Mouse (Mus musculus): ENCODE results near the gene Asb15.
A peak's percentile ranks its signal among the peaks of the same experiment; 100 is the strongest.

The Asb15 gene

DNA sequence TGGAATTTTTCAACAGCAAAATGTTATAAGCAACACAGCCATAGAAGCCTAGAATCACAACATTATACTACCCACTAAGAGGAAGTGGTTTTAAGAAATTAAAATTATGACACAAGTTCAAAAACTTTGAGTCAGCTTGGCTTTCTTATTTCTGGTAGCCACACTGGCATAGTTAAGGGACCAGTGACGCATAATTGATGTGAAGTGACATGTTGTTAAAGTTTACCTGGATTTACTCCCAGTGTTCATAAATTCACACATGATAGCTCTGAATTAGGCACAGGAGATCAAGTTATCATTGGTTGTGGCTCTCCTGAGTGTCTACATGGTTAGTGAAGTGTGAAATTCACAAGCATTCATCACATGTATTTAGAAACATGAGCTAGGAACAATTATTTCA lies 36.9 kb downstream of the Asb15 start:
- no peak for ATAC-seq (ENCODE audit: low TSS enrichment)

- ATAC-seq (ENCODE audit: low TSS enrichment), result peak; percentile 51; the same call in 1 of the 2 replicates
Measured at GRCm38 (mm10) chr6:24568963-24569362, 41.0 kb downstream of the Asb15 start.

DNA sequence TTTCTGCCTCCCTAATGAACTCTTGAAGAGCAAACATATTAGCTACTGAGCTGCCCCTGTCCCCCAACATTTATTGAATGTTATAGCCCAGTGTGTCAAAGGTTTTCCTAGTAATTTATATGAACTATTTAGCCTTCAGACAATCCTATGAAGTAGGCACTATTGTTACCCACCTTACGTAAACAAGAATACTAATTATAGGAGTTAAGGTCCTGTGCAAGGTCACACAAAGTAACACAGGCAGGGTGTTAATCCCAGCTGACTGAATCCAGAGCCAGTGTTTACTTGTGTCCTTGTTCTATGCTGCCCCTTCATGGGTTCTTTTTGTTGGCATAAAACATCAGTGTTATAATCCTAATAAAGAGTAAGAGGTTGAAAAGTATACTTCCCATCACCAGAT lies 41.8 kb downstream of the Asb15 start:
- ATAC-seq (ENCODE audit: low TSS enrichment), result no peak

- peak; percentile 36; the same call in 1 of the 2 replicates for ATAC-seq (ENCODE audit: low TSS enrichment)
Measured at GRCm38 (mm10) chr6:24570278-24570677, 42.3 kb downstream of the Asb15 start.

- ATAC-seq (ENCODE audit: low TSS enrichment), result peak; percentile 56
Measured at GRCm38 (mm10) chr6:24571126-24571525, 43.2 kb downstream of the Asb15 start.

DNA sequence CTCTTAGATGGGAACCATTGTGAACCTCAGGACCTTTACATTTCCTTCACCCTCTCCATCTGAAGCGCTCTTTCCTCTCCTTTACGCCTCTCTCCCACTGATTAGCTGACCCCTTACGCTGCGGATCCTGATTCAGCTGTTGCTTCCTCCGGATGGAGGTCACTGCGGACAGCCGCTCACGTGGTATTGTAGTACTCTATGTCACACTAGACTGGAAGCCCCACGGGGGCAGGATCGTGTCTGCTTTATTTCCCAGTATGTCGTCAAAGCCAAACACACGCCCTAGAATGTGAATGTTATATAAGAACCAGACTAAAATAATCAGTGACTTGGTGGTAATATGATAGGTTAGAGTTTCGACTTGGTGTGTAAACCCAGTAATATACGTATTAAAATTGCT lies 44.5 kb downstream of the Asb15 start:
- ATAC-seq (ENCODE audit: low TSS enrichment), result no peak

DNA sequence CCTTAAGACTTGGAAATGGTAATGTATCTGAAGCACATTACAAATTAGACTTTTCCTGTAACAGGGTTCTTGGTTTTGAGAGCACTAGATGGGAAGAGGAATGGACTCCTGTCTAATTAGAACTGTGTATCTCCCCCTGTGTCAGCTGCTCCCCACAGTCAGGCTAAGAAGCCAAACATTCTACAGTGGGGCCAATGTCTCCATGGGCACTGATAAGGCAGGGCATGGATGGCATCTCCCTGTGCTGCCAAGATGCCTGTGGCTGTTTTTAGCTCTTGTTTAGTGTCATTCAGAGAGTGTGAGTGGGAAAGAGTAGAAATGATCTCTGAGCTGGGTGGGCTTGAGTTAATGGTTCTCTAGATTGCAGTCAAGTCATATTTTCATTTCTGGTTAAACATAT lies 45.4 kb downstream of the Asb15 start:
- ATAC-seq (ENCODE audit: low TSS enrichment), result no peak

- ATAC-seq (ENCODE audit: low TSS enrichment), result no peak
Measured at GRCm38 (mm10) chr6:24583456-24583855, 55.5 kb downstream of the Asb15 start.

GRCm38 (mm10) chr6:24585431-24586310 lies 57.7 kb downstream of the Asb15 start:
- ATAC-seq (ENCODE audit: low TSS enrichment), result no peak

DNA sequence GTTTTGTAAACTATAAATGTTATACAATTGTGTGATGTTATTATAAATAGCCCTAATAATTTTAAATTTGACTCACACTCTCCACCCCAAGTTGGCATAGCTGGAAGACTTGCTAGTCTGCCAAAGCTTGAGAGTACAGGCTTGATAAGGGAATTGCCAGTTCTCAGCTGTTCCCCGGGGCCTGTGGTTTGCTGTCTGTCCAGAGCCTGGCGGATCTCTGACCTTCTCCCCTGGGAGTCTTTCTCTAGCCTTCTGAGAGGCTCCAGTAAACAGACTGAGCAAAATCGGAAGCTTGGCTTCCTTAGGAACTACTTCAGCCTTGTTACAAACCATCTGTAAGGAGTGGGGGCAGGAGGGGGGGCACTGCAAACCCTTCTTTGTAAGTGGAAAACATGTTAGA lies 58.9 kb downstream of the Asb15 start:
- ATAC-seq (ENCODE audit: low TSS enrichment), result no peak

GRCm38 (mm10) chr6:24590282-24590681 lies 62.3 kb downstream of the Asb15 start:
- no peak for ATAC-seq (ENCODE audit: low TSS enrichment)

DNA sequence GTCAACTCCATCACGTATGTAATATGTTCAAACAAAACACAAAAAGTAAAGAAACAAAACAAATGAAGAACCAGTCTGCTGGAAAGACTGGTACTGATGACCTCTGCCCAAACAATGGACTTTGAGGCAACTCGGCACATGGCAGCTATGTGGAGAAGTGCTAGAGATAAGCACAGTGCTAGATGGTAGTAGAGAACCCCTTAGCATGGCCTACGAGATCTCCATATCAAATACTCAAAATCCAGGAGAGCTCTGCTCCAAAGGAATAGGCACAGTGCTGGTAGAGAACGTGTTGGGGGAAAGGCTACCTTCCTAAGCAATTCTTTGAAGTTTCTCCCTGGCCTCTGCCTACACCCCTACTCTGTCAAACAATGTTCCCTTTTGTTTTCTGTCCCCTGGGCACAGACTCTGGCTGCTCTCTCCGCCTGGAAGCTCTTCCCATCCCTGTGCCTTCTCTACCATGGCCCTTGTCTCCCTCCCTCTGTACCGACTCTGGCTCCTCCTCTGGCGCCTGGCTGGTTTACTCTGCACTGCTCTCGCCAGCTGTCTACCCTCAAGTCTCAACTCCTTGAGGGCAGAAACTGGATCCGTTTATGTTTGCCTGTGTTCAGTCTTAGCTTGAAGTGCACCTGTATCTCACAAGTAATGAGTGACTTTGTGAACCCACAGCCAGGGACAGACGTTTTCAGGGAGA lies 63.7 kb downstream of the Asb15 start:
- no peak for ATAC-seq (ENCODE audit: low TSS enrichment)

DNA sequence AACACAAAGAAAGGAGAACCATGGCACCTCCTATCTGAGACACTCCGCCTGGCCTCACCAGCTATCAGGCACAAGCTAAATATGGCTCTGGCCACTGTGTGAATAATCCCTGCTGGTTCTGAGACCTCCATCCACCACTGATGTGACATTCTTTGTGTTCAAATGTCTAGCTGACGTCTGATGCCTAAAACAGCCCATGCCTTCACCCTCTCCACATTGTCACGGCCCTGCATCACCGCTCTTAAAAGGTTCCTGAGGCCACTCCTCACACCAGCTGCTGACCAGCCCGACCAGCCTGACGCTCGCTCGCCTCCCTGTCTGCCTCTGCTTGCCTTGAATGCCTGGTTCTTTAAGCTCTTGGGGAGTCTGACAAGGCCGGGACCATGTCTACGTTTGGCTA lies 69.6 kb downstream of the Asb15 start, which contains the start of gene Lmod2:
Gene Lmod2, plus strand, starts transcription at position 263 of the 400 bp plus-strand sequence.
- no peak for ATAC-seq (ENCODE audit: low TSS enrichment)

DNA sequence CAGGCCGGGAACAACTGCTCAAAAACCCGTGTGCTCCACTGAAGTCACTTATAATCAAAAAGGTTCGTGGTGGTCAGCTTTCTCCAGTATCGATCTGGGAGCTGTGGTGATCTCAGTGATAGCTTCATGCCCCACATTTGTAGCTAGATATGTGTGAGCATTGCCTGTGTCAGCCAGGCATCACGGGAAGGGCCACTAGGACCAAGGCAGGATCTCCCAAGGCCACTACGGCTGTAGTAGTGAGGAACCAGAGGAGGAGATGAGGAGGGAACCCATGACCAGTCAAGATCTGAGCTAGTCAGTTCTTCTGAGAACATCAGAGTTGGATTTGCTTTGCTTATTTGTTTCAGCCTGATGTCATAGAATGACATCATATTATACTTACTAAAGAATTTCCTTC lies 71.2 kb downstream of the Asb15 start:
- no peak for ATAC-seq (ENCODE audit: low TSS enrichment)

- ATAC-seq (ENCODE audit: low TSS enrichment), result no peak
Measured at GRCm38 (mm10) chr6:24599639-24600038, 71.7 kb downstream of the Asb15 start.

DNA sequence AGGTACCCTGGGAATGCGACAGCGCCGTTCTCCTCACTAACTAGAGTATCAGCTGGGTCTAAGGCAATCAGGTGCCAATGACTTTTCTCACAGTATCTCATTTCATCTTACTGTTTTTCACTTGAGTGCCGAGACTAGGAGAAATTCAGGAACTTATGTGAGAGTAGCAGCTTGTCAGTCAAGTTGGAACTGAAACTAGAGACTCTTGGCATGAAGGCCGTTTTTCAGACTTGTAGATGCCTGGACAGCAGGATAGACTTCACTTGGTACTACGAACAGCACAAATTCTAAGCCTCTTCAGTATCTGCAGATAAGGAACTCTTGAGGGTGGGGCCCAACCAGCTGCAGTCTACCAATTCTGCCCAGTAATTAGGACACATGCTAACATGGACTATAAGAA lies 72.2 kb downstream of the Asb15 start:
- ATAC-seq (ENCODE audit: low TSS enrichment), result no peak

GRCm38 (mm10) chr6:24600726-24601125 lies 72.8 kb downstream of the Asb15 start:
- ATAC-seq (ENCODE audit: low TSS enrichment), result 0 out of 2 replicates have a peak, but pooled peaks have one; percentile 47

- ATAC-seq (ENCODE audit: low TSS enrichment), result no peak
Measured at GRCm38 (mm10) chr6:24601668-24602067, 73.7 kb downstream of the Asb15 start.

DNA sequence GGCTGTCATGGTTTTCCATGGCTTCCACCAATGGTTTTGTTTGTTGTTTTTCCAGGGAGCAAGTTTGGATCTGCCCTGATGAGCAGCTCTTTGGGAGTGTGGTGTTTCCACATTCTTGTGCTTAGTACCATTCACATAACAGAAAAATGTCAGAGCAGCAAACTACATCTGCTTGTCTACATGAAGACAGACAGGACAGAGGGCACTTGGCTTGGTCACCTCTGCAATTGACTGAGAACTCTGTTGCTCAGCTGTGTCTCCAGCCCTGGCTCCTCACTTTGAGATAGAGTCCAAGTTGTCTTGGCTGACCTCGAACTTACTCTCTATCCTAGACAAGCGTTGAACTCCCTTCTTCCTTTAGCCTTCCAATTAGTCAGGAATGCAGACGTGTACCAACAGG lies 74.4 kb downstream of the Asb15 start:
- ATAC-seq (ENCODE audit: low TSS enrichment), result no peak

GRCm38 (mm10) chr6:24602993-24603392 lies 75.0 kb downstream of the Asb15 start:
- no peak for ATAC-seq (ENCODE audit: low TSS enrichment)

DNA sequence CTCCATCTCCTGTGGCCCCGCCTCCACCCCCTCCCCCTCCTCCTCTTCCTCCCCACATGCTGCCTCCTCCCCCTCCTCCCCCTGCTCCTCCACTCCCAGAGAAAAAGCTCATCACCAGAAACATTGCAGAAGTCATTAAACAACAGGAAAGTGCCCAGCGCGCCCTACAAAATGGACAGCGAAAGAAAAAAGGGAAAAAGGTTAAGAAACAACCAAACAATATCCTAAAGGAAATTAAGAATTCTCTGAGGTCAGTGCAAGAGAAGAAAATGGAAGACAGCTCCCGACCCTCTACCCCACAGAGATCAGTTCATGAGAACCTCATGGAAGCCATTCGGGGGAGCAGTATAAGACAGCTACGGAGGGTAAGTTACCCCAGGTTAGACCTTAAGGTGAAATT lies 76.3 kb downstream of the Asb15 start:
- no peak for ATAC-seq (ENCODE audit: low TSS enrichment)

DNA sequence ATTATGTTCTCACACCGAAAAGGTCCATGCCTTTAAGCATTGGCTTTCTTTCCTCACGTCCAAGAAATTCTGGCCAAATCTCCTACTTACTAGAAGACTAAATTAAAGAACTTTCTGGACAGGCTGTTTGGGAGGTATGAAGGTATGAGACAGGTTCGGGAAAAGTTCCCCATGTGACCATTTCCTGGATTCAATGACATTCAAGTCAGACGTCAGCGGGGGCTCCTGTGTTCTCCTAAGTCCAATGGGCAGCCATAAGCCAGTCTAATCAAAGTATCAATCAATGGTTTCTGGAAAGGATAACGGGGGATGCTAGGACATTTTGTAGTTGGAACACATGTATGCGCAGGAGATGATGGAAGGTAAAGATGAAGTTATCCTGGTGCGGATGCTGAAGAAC lies 77.7 kb downstream of the Asb15 start:
- ATAC-seq (ENCODE audit: low TSS enrichment), result no peak

DNA sequence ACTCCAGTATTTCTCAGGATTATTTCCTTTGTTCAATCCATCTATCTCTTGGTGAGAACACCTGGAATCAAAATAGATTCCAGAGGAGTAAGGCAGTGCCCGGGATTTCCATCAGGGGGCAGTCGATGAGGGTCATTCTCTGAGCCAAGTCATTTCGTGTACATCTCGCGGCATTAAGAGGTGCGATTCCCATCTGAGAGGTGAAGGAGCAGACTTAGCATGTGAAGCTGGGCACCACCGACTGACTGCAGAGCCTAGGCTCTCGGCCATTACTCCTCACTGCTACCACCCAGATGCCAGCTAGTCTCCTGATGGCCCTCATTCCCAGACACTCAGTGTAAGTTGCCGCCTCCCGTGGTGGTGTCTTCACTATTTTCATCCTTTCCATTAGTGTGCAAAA lies 78.6 kb downstream of the Asb15 start:
- no peak for ATAC-seq (ENCODE audit: low TSS enrichment)
